Mouse (Mus musculus) ovary, adult 2 months (tissue): Measurements from ENCODE around the gene Brox. TPM values are rescaled to one million over a fixed set of nuclear protein-coding genes. Genes with fewer than 3 reads are reported as not detected.

ENCODE experiments used
- polyA plus RNA-seq: library from polyadenylated mRNA; depleted of rRNA; stranded (reverse); fragments of >200 nt; gene quantifications from 2 replicates; pipeline ENCODE4 v1.2.3, GENCODE M21; 2012; rRNA removed

Gene Brox
- 12.6 and 16.1 TPM in 2 replicates for polyA plus RNA-seq

GRCm38 (mm10) chr1:183296877-183297383 lies at the start of gene Brox:
Brox (minus strand) TSS chr1:183297269.

GRCm38 (mm10) chr1:183296465-183296864 lies 604 bp downstream of the Brox start, which contains the start of gene Aida:
Aida (plus strand) TSS chr1:183296590.

Other genes with a start within 250 kb of the Brox start
- gene Disp1, start 75.7 kb downstream of the Brox start, polyA plus RNA-seq: 24.0 and 24.3 TPM in 2 replicates
- gene Aida, start 679 bp downstream of the Brox start, polyA plus RNA-seq: 10.1 and 12.9 TPM in 2 replicates
- 57.0 and 59.7 TPM in 2 replicates for gene Mia3, start 72.3 kb upstream of the Brox start, polyA plus RNA-seq
- 6.2 and 6.4 TPM in 2 replicates for gene Taf1a, start 91.7 kb upstream of the Brox start, polyA plus RNA-seq
- 0.28 and 0.44 TPM in 2 replicates for gene Hhipl2, start 120.9 kb upstream of the Brox start, polyA plus RNA-seq